Mouse (Mus musculus): Measurements from ENCODE around the gene Dxo. TPM values are rescaled to one million over a fixed set of nuclear protein-coding genes. Genes with fewer than 3 reads are reported as not detected.

Dxo gene
- total RNA-seq, 1 experiment = 39.0 TPM

- Histone ChIP-seq H3K9me3 (ENCODE audit: control insufficient read depth, insufficient read depth, low read depth, low read length) (no peaks in the 10 kb centered on the region), H3K27ac (ENCODE audit: insufficient read depth, low read depth, low read length, poor library complexity, severe bottlenecking) (no peak overlapping the region), H3K36me3 (ENCODE audit: control insufficient read depth, insufficient read depth, low read length, poor library complexity, severe bottlenecking) (peaks cover 28% of the 10 kb centered on the region), H3K4me3 (ENCODE audit: insufficient read depth in 1 of 2, low read depth in 1 of 2, low read length in 2 of 2, poor library complexity in 1 of 2, severe bottlenecking in 1 of 2) (peak overlapping the region; percentile 82 to 84), H3K9ac (ENCODE audit: insufficient read depth, low read depth, low read length, poor library complexity, severe bottlenecking) (peak overlapping the region; percentile 87), H3K4me1 (ENCODE audit: control insufficient read depth in 2 of 2, insufficient read depth in 2 of 2, low read length in 2 of 2, poor library complexity in 1 of 2) (peaks cover 0 to 6% of the 10 kb centered on the region in 2 experiments; a peak in 1 of 4 replicates)
- DNase-seq (ENCODE audit: low read depth, low spot score) = no peak
- in situ Hi-C loops (cut with MboI; ENCODE audit: low sequenced_read_pairs in 2 of 2, unreplicated experiment in 2 of 2) = no loop called here
- TF ChIP-seq ZNF384 (IDR thresholded peaks at IDR 0.05; ENCODE audit: low read depth, low read length) = no peak
- TF ChIP-seq HCFC1 (IDR thresholded peaks at IDR 0.05; ENCODE audit: borderline replicate concordance, insufficient read depth, low read length) = no peak
- no peak for TF ChIP-seq MAFK (IDR thresholded peaks at IDR 0.05; ENCODE audit: insufficient read depth, low read depth, low read length)
- no peak for TF ChIP-seq CHD2 (IDR thresholded peaks at IDR 0.05; ENCODE audit: low read depth, low read length)
- no peak for TF ChIP-seq ZC3H11A (IDR thresholded peaks at IDR 0.05; ENCODE audit: borderline replicate concordance, low read depth, low read length)
Measured at GRCm38 (mm10) chr17:34837464-34838324, 875 bp downstream of the Dxo start.

GRCm38 (mm10) chr17:34838785-34839184 is 2.0 kb downstream of the Dxo start:
- no peak for DNase-seq (ENCODE audit: low read depth, low spot score)
- peaks cover 0 to 6% of the 10 kb centered on the region in 2 experiments; a peak in 1 of 4 replicates for H3K4me1 ChIP-seq (ENCODE audit: control insufficient read depth in 2 of 2, insufficient read depth in 2 of 2, low read length in 2 of 2, poor library complexity in 1 of 2)
- H3K4me3 ChIP-seq (ENCODE audit: insufficient read depth in 1 of 2, low read depth in 1 of 2, low read length in 2 of 2, poor library complexity in 1 of 2, severe bottlenecking in 1 of 2) = no peak overlapping the region
- no peak for TF ChIP-seq CHD2 (IDR thresholded peaks at IDR 0.05; ENCODE audit: low read depth, low read length)
- no peak for TF ChIP-seq HCFC1 (IDR thresholded peaks at IDR 0.05; ENCODE audit: borderline replicate concordance, insufficient read depth, low read length)
- no peak for TF ChIP-seq MAFK (IDR thresholded peaks at IDR 0.05; ENCODE audit: insufficient read depth, low read depth, low read length)
- TF ChIP-seq ZNF384 (IDR thresholded peaks at IDR 0.05; ENCODE audit: low read depth, low read length) = no peak
- no peak for TF ChIP-seq ZC3H11A (IDR thresholded peaks at IDR 0.05; ENCODE audit: borderline replicate concordance, low read depth, low read length)
- no peaks in the 10 kb centered on the region for H3K9me3 ChIP-seq (ENCODE audit: control insufficient read depth, insufficient read depth, low read depth, low read length)
- no peak overlapping the region for H3K9ac ChIP-seq (ENCODE audit: insufficient read depth, low read depth, low read length, poor library complexity, severe bottlenecking)
- peaks cover 28% of the 10 kb centered on the region for H3K36me3 ChIP-seq (ENCODE audit: control insufficient read depth, insufficient read depth, low read length, poor library complexity, severe bottlenecking)
- no peak overlapping the region for H3K27ac ChIP-seq (ENCODE audit: insufficient read depth, low read depth, low read length, poor library complexity, severe bottlenecking)
- in situ Hi-C loops (cut with MboI; ENCODE audit: low sequenced_read_pairs in 2 of 2, unreplicated experiment in 2 of 2) = no loop called here

GRCm38 (mm10) chr17:34840736-34841307 is 4.0 kb downstream of the Dxo start:
- no peak for DNase-seq (ENCODE audit: low read depth, low spot score)
- no peaks in the 10 kb centered on the region for H3K9me3 ChIP-seq (ENCODE audit: control insufficient read depth, insufficient read depth, low read depth, low read length)
- H3K4me1 ChIP-seq (ENCODE audit: control insufficient read depth in 2 of 2, insufficient read depth in 2 of 2, low read length in 2 of 2, poor library complexity in 1 of 2) = peaks cover 0 to 6% of the 10 kb centered on the region in 2 experiments; a peak in 1 of 4 replicates
- in situ Hi-C loops (cut with MboI; ENCODE audit: low sequenced_read_pairs in 2 of 2, unreplicated experiment in 2 of 2) = no loop called here
- no peak overlapping the region for H3K27ac ChIP-seq (ENCODE audit: insufficient read depth, low read depth, low read length, poor library complexity, severe bottlenecking)
- peaks cover 36% of the 10 kb centered on the region for H3K36me3 ChIP-seq (ENCODE audit: control insufficient read depth, insufficient read depth, low read length, poor library complexity, severe bottlenecking)
- no peak overlapping the region for H3K9ac ChIP-seq (ENCODE audit: insufficient read depth, low read depth, low read length, poor library complexity, severe bottlenecking)
- TF ChIP-seq HCFC1 (IDR thresholded peaks at IDR 0.05; ENCODE audit: borderline replicate concordance, insufficient read depth, low read length) (no peak), MAFK (IDR thresholded peaks at IDR 0.05; ENCODE audit: insufficient read depth, low read depth, low read length) (no peak), ZC3H11A (IDR thresholded peaks at IDR 0.05; ENCODE audit: borderline replicate concordance, low read depth, low read length) (no peak), ZNF384 (IDR thresholded peaks at IDR 0.05; ENCODE audit: low read depth, low read length) (no peak), CHD2 (IDR thresholded peaks at IDR 0.05; ENCODE audit: low read depth, low read length) (no peak)
- no peak overlapping the region for H3K4me3 ChIP-seq (ENCODE audit: insufficient read depth in 1 of 2, low read depth in 1 of 2, low read length in 2 of 2, poor library complexity in 1 of 2, severe bottlenecking in 1 of 2)

GRCm38 (mm10) chr17:34844884-34845283 is 8.1 kb downstream of the Dxo start:
- Histone ChIP-seq H3K9ac (ENCODE audit: insufficient read depth, low read depth, low read length, poor library complexity, severe bottlenecking) (no peak overlapping the region), H3K36me3 (ENCODE audit: control insufficient read depth, insufficient read depth, low read length, poor library complexity, severe bottlenecking) (peaks cover 27% of the 10 kb centered on the region; the same call in 1 of the 2 replicates), H3K4me1 (ENCODE audit: control insufficient read depth in 2 of 2, insufficient read depth in 2 of 2, low read length in 2 of 2, poor library complexity in 1 of 2) (no peaks in the 10 kb centered on the region; a peak in 1 of 4 replicates), H3K27ac (ENCODE audit: insufficient read depth, low read depth, low read length, poor library complexity, severe bottlenecking) (no peak overlapping the region), H3K4me3 (ENCODE audit: insufficient read depth in 1 of 2, low read depth in 1 of 2, low read length in 2 of 2, poor library complexity in 1 of 2, severe bottlenecking in 1 of 2) (no peak overlapping the region), H3K9me3 (ENCODE audit: control insufficient read depth, insufficient read depth, low read depth, low read length) (no peaks in the 10 kb centered on the region)
- TF ChIP-seq ZNF384 (IDR thresholded peaks at IDR 0.05; ENCODE audit: low read depth, low read length) (no peak), CHD2 (IDR thresholded peaks at IDR 0.05; ENCODE audit: low read depth, low read length) (no peak), HCFC1 (IDR thresholded peaks at IDR 0.05; ENCODE audit: borderline replicate concordance, insufficient read depth, low read length) (no peak), MAFK (IDR thresholded peaks at IDR 0.05; ENCODE audit: insufficient read depth, low read depth, low read length) (no peak)
- in situ Hi-C loops (cut with MboI; ENCODE audit: low sequenced_read_pairs in 2 of 2, unreplicated experiment in 2 of 2) = no loop called here
- DNase-seq (ENCODE audit: low read depth, low spot score) = no peak

Measured in ES-E14 (cell line).